Mouse (Mus musculus): ENCODE measurements around the gene Zbtb2. TPM values are rescaled to one million over a fixed set of nuclear protein-coding genes. Genes with fewer than 3 reads are reported as not detected.

Gene Zbtb2
- total and polyA plus RNA-seq, 3 experiments, result 6.1 to 11.4 (median 11.1) TPM

- H3K4me2 ChIP-seq (ENCODE audit: insufficient read depth, low read depth, poor library complexity, severe bottlenecking), result no peak overlapping the region
- H3K27ac ChIP-seq (ENCODE audit: insufficient read depth, low read depth), result no peak overlapping the region
- no peaks in the 10 kb centered on the region for H3K79me2 ChIP-seq (replicated peaks; ENCODE audit: control insufficient read depth, extremely low read depth, insufficient read depth, poor library complexity, severe bottlenecking)
- dilution Hi-C loops (cut with MboI; ENCODE audit: extremely low pct_ligation_motif_present, extremely low pct_unique_long_range_greater_than_20kb, low sequenced_read_pairs), result no loop called here
- TF ChIP-seq RCOR1 (conservative IDR thresholded peaks at IDR 0.05; ENCODE audit: low read depth, low read length), result no peak
- no peak for TF ChIP-seq MYC (IDR thresholded peaks at IDR 0.05; ENCODE audit: low read depth, low read length)
- TF ChIP-seq HCFC1 (IDR thresholded peaks at IDR 0.05; ENCODE audit: low read depth, low read length), result no peak
- TF ChIP-seq JUND (conservative IDR thresholded peaks at IDR 0.05; ENCODE audit: low read depth, low read length), result no peak
- TF ChIP-seq TCF12 (IDR thresholded peaks at IDR 0.05; ENCODE audit: low read depth, low read length), result no peak
- TF ChIP-seq CHD2 (IDR thresholded peaks at IDR 0.05; ENCODE audit: low read length), result no peak
- TF ChIP-seq MEF2A (IDR thresholded peaks at IDR 0.05; ENCODE audit: borderline replicate concordance, low read depth, low read length), result no peak
- no peak for TF ChIP-seq PAX5 (IDR thresholded peaks at IDR 0.05; ENCODE audit: low read length)
- TF ChIP-seq JUN (IDR thresholded peaks at IDR 0.05; ENCODE audit: insufficient read depth, low read depth, low read length), result no peak
- no peak for TF ChIP-seq EP300 (IDR thresholded peaks at IDR 0.05; ENCODE audit: low read length)
- TF ChIP-seq TBP (conservative IDR thresholded peaks at IDR 0.05; ENCODE audit: low read depth, low read length), result no peak
- TF ChIP-seq IRF4 (IDR thresholded peaks at IDR 0.05; ENCODE audit: low read depth, low read length), result no peak
- no peak for TF ChIP-seq CHD1 (IDR thresholded peaks at IDR 0.05; ENCODE audit: low read depth, low read length)
- TF ChIP-seq MAZ (IDR thresholded peaks at IDR 0.05; ENCODE audit: low read depth, low read length), result no peak
- TF ChIP-seq MXI1 (IDR thresholded peaks at IDR 0.05; ENCODE audit: low read depth, low read length), result no peak
- TF ChIP-seq NRF1 (IDR thresholded peaks at IDR 0.05; ENCODE audit: low read depth, low read length), result no peak
- no peak for TF ChIP-seq ETS1 (conservative IDR thresholded peaks at IDR 0.05; ENCODE audit: low read depth, low read length)
- TF ChIP-seq GABPA (IDR thresholded peaks at IDR 0.05; ENCODE audit: insufficient replicate concordance, low read depth, low read length), result no peak
- TF ChIP-seq USF2 (conservative IDR thresholded peaks at IDR 0.05; ENCODE audit: low read depth, low read length), result no peak
- H3K9ac ChIP-seq (ENCODE audit: insufficient read depth, low read depth), result no peak overlapping the region
- H3K27me3 ChIP-seq (replicated peaks), result no peaks in the 10 kb centered on the region
- no peaks in the 10 kb centered on the region for H3K4me1 ChIP-seq (ENCODE audit: control insufficient read depth in 1 of 2, insufficient read depth in 2 of 2)
- H3K9me3 ChIP-seq (replicated peaks; ENCODE audit: low read length), result peaks cover 2% of the 10 kb centered on the region
- peaks cover 0 to 9% of the 10 kb centered on the region in 2 experiments for H3K36me3 ChIP-seq (replicated peaks in 1 of 2; ENCODE audit: control insufficient read depth in 1 of 2, insufficient read depth in 1 of 2, low read length in 1 of 2)
- no peak overlapping the region for H3K4me3 ChIP-seq (replicated peaks in 1 of 3; ENCODE audit: low read depth in 2 of 3, low read length in 2 of 3, poor library complexity in 1 of 3)
- in situ Hi-C loops (cut with MboI; ENCODE audit: low pct_ligation_motif_present, low pct_unique_long_range_greater_than_20kb, low sequenced_read_pairs), result no loop called here
- DNase-seq (ENCODE audit: extremely low read depth), result no peak
Observed at GRCm38 (mm10) chr10:4357435-4357834, 30.5 kb downstream of the Zbtb2 start.

DNA sequence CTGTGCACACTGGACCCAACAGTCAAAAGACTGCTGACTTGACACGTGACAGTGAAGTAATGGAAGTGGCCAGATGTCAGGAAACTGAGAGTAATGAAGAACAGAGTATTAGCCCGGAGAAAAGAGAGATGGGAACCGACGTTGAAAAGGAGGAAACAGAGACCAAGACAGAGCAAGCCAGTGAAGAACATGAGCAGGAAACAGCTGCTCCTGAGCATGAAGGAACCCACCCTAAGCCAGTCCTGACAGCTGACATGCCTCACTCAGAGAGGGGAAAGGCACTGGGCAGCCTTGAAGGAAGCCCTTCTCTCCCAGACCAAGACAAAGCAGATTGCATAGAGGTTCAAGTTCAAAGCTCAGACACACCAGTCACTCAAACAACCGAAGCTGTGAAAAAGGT is 31.3 kb downstream of the Zbtb2 start:
- H3K9ac ChIP-seq (ENCODE audit: insufficient read depth, low read depth), result no peak overlapping the region
- dilution Hi-C loops (cut with MboI; ENCODE audit: extremely low pct_ligation_motif_present, extremely low pct_unique_long_range_greater_than_20kb, low sequenced_read_pairs), result no loop called here
- in situ Hi-C loops (cut with MboI; ENCODE audit: low pct_ligation_motif_present, low pct_unique_long_range_greater_than_20kb, low sequenced_read_pairs), result no loop called here

More for the DNA sequence above, 31.3 kb downstream of the Zbtb2 start:
- Histone ChIP-seq H3K4me2 (ENCODE audit: insufficient read depth, low read depth, poor library complexity, severe bottlenecking) (no peak overlapping the region), H3K27me3 (replicated peaks) (no peaks in the 10 kb centered on the region), H3K9me3 (replicated peaks; ENCODE audit: low read length) (peaks cover 2% of the 10 kb centered on the region), H3K79me2 (replicated peaks; ENCODE audit: control insufficient read depth, extremely low read depth, insufficient read depth, poor library complexity, severe bottlenecking) (no peaks in the 10 kb centered on the region), H3K4me3 (replicated peaks in 1 of 3; ENCODE audit: low read depth in 2 of 3, low read length in 2 of 3, poor library complexity in 1 of 3) (no peak overlapping the region), H3K27ac (ENCODE audit: insufficient read depth, low read depth) (no peak overlapping the region), H3K36me3 (replicated peaks in 1 of 2; ENCODE audit: control insufficient read depth in 1 of 2, insufficient read depth in 1 of 2, low read length in 1 of 2) (peaks cover 0 to 9% of the 10 kb centered on the region in 2 experiments), H3K4me1 (ENCODE audit: control insufficient read depth in 1 of 2, insufficient read depth in 2 of 2) (no peaks in the 10 kb centered on the region)
- TF ChIP-seq ETS1 (conservative IDR thresholded peaks at IDR 0.05; ENCODE audit: low read depth, low read length) (no peak), ZNF384 (IDR thresholded peaks at IDR 0.05; ENCODE audit: low read depth, low read length) (no peak), BHLHE40 (IDR thresholded peaks at IDR 0.05; ENCODE audit: low read depth, low read length) (no peak), ELF1 (IDR thresholded peaks at IDR 0.05; ENCODE audit: low read depth, low read length) (no peak), USF1 (IDR thresholded peaks at IDR 0.05; ENCODE audit: low read depth, low read length) (no peak), UBTF (IDR thresholded peaks at IDR 0.05; ENCODE audit: low read depth, low read length) (no peak), ZKSCAN1 (IDR thresholded peaks at IDR 0.05; ENCODE audit: borderline replicate concordance, low read depth, low read length) (no peak), MEF2A (IDR thresholded peaks at IDR 0.05; ENCODE audit: borderline replicate concordance, low read depth, low read length) (no peak), SMC3 (IDR thresholded peaks at IDR 0.05; ENCODE audit: low read depth, low read length) (no peak), POLR2A (IDR thresholded peaks at IDR 0.05; ENCODE audit: low read depth, low read length) (no peak)
- no peak for DNase-seq (ENCODE audit: extremely low read depth)
